Mouse (Mus musculus) intestine, embryonic 16.5 days (tissue): ENCODE measurements around the gene Defb41. TPM values are rescaled to one million over a fixed set of nuclear protein-coding genes. Genes with fewer than 3 reads are reported as not detected.

Experiments used
- ATAC-seq: fragments of 200-750 bp; cut with Nextera tagmentation; 2 replicates; pipeline ENCODE4 v1.8.0; 2017; ENCODE audit warnings: moderate TSS enrichment, moderate library complexity
- H3K27ac ChIP-seq: fragments of 300-500 bp; sonication (generic); 2 replicates; pipeline ENCODE4 v1.5.1; 2014; ENCODE audit warnings: mild to moderate bottlenecking, low read length
- H3K27me3 ChIP-seq: fragments of 300-500 bp; sonication (generic); replicated peaks from 2 replicates; pipeline ENCODE4 v1.6.1; 2014; ENCODE audit warnings: low read length, control low read depth, mixed read lengths; ENCODE audit not compliant: control insufficient read depth, insufficient read depth
- H3K36me3 ChIP-seq: fragments of 300-500 bp; sonication (generic); 2 replicates; pipeline ENCODE4 v1.6.1; 2014; ENCODE audit warnings: low read length, control low read depth; ENCODE audit not compliant: control insufficient read depth, insufficient read depth
- H3K4me1 ChIP-seq: fragments of 300-500 bp; sonication (generic); 2 replicates; pipeline ENCODE4 v1.6.1; 2014; ENCODE audit warnings: low read length, control low read depth, mixed read lengths; ENCODE audit not compliant: control insufficient read depth, insufficient read depth
- H3K4me2 ChIP-seq: fragments of 300-500 bp; sonication (generic); 2 replicates; pipeline ENCODE4 v1.6.1; 2014; ENCODE audit warnings: low read depth, low read length, control low read depth
- H3K4me3 ChIP-seq: fragments of 300-500 bp; sonication (generic); 2 replicates; pipeline ENCODE4 v1.5.1; 2014; ENCODE audit warnings: mild to moderate bottlenecking, low read length
- H3K9ac ChIP-seq: fragments of 300-500 bp; sonication (generic); 2 replicates; pipeline ENCODE4 v1.6.1; 2014; ENCODE audit warnings: low read depth, low read length
- H3K9me3 ChIP-seq: fragments of 300-500 bp; sonication (generic); 2 replicates; pipeline ENCODE4 v1.6.1; 2016; ENCODE audit warnings: low read length, control low read depth; ENCODE audit not compliant: control insufficient read depth
- WGBS: fragments of 180-500 bp; shearing (Covaris S2); extraction: QIAGEN DNeasy Blood & Tissue Kit; methylation state at CpG from one replicate; pipeline ENCODE4 v1.1.7; 2014; 5-methylcytosine and 5-hydroxymethylcytosine counted together
- polyA plus RNA-seq: library from polyadenylated mRNA; unstranded; fragments of >200 nt; fragmentation: Nextera tagmentation; extraction: Ambion mirVana; gene quantifications from 2 replicates; pipeline ENCODE4 v1.2.1, GENCODE M21; 2015

Defb41 gene
- polyA plus RNA-seq, 1 experiment from 2014 or later, result not detected

GRCm38 (mm10) chr1:18237343-18237742 is 27.6 kb downstream of the Defb41 start, which contains the start of gene Defb18:
Gene Defb18 (minus strand): TSS chr1:18237443.
- Histone ChIP-seq H3K4me1 (no peaks in the 10 kb centered on the region), H3K36me3 (no peaks in the 10 kb centered on the region), H3K27me3 (no peaks in the 10 kb centered on the region), H3K9me3 (no peaks in the 10 kb centered on the region), H3K9ac (no peak within 1 kb of the TSS), H3K4me3 (no peak within 1 kb of the TSS), H3K4me2 (no peak within 1 kb of the TSS), H3K27ac (no peak within 1 kb of the TSS)
- 75% methylated on average over 1 of the region's 1 CpGs for WGBS
- ATAC-seq, result no peak

GRCm38 (mm10) chr1:18223385-18223945 is 41.5 kb downstream of the Defb41 start:
- no peaks in the 10 kb centered on the region for H3K9me3 ChIP-seq
- no peak overlapping the region for H3K9ac ChIP-seq
- H3K27me3 ChIP-seq, result no peaks in the 10 kb centered on the region
- 0 out of 2 replicates have a peak, but pooled peaks cover 2% of the 10 kb centered on the region for H3K4me1 ChIP-seq
- no peak overlapping the region for H3K4me2 ChIP-seq
- no peaks in the 10 kb centered on the region for H3K36me3 ChIP-seq
- peak; percentile 53; the same call in 1 of the 2 replicates for ATAC-seq
- WGBS, result 9% methylated on average over 3 of the region's 3 CpGs
- H3K27ac ChIP-seq, result no peak overlapping the region
- H3K4me3 ChIP-seq, result no peak overlapping the region

Other genes starting within 250 kb of the Defb41 start
- gene Crisp4, start 119.2 kb downstream of the Defb41 start, polyA plus RNA-seq, result not detected in 2 replicates
- gene Defb18, start 27.7 kb downstream of the Defb41 start, polyA plus RNA-seq, result not detected in 2 replicates